Mouse (Mus musculus): ENCODE data around the gene Defb19. TPM values are rescaled to one million over a fixed set of nuclear protein-coding genes. Genes with fewer than 3 reads are reported as not detected.
A peak's percentile ranks its signal among the peaks of the same experiment; 100 is the strongest.

The Defb19 gene
- total and polyA plus RNA-seq, 2 experiments from 2014 or later, result not detected

GRCm38 (mm10) chr2:152542897-152543296, 37.2 kb downstream of the Defb19 start:
- Histone ChIP-seq H3K9ac (replicated peaks; ENCODE audit: low read length) (no peak overlapping the region), H3K27ac (no peak overlapping the region), H3K4me1 (ENCODE audit: insufficient read depth, low read length) (no peaks in the 10 kb centered on the region), H3K4me2 (ENCODE audit: low read depth, low read length) (no peak overlapping the region), H3K27me3 (ENCODE audit: insufficient read depth, low read length) (no peaks in the 10 kb centered on the region), H3K4me3 (ENCODE audit: low read length) (no peak overlapping the region), H3K36me3 (ENCODE audit: insufficient read depth, low read length) (no peaks in the 10 kb centered on the region), H3K9me3 (ENCODE audit: low read length) (no peaks in the 10 kb centered on the region)
- WGBS, result 73% methylated on average over 2 of the region's 2 CpGs
- DNase-seq (ENCODE audit: low spot score) (no peak), ATAC-seq (no peak)
- no peak for TF ChIP-seq CTCF (IDR thresholded peaks at IDR 0.05; ENCODE audit: low read depth)

- no peak overlapping the region for H3K9ac ChIP-seq (replicated peaks; ENCODE audit: low read length)
- ATAC-seq (no peak), DNase-seq (ENCODE audit: low spot score) (no peak)
- H3K4me1 ChIP-seq (ENCODE audit: insufficient read depth, low read length), result no peaks in the 10 kb centered on the region
- H3K9me3 ChIP-seq (ENCODE audit: low read length), result no peaks in the 10 kb centered on the region
- 89% methylated on average over 9 of the region's 9 CpGs for WGBS
- H3K27ac ChIP-seq, result no peak overlapping the region
- H3K4me2 ChIP-seq (ENCODE audit: low read depth, low read length), result no peak overlapping the region
- H3K36me3 ChIP-seq (ENCODE audit: insufficient read depth, low read length), result no peaks in the 10 kb centered on the region
- H3K27me3 ChIP-seq (ENCODE audit: insufficient read depth, low read length), result no peaks in the 10 kb centered on the region
- TF ChIP-seq CTCF (IDR thresholded peaks at IDR 0.05; ENCODE audit: low read depth), result no peak
- no peak overlapping the region for H3K4me3 ChIP-seq (ENCODE audit: low read length)
Observed at GRCm38 (mm10) chr2:152541979-152542378, 38.1 kb downstream of the Defb19 start.

- WGBS, result 56% methylated on average over 13 of the region's 13 CpGs
- no peak for ATAC-seq
- H3K9me3 ChIP-seq (ENCODE audit: low read length), result no peaks in the 10 kb centered on the region
- DNase-seq (ENCODE audit: low spot score), result no peak
- H3K4me2 ChIP-seq (ENCODE audit: low read depth, low read length), result no peak within 1 kb of the TSS
- H3K27ac ChIP-seq, result no peak within 1 kb of the TSS
- H3K36me3 ChIP-seq (ENCODE audit: insufficient read depth, low read length), result no peaks in the 10 kb centered on the region
- H3K4me1 ChIP-seq (ENCODE audit: insufficient read depth, low read length), result no peaks in the 10 kb centered on the region
- H3K4me3 ChIP-seq (ENCODE audit: low read length), result no peak within 1 kb of the TSS
- no peaks in the 10 kb centered on the region for H3K27me3 ChIP-seq (ENCODE audit: insufficient read depth, low read length)
- TF ChIP-seq CTCF (IDR thresholded peaks at IDR 0.05; ENCODE audit: low read depth), result peak; percentile 22
- H3K9ac ChIP-seq (replicated peaks; ENCODE audit: low read length), result no peak within 1 kb of the TSS
Observed at GRCm38 (mm10) chr2:152539944-152540710, 40.0 kb downstream of the Defb19 start, which contains the start of gene Defb29. TSS of gene Defb29 (minus strand) at chr2:152540098.

Other genes with a start within 250 kb of the Defb19 start
- gene Rbck1, start 247.7 kb downstream of the Defb19 start, total RNA-seq (2014; rRNA removed), result 119 and 135 TPM in 2 replicates
- gene Rbck1, start 247.7 kb downstream of the Defb19 start, polyA plus RNA-seq (2015; fragmentation: Nextera tagmentation; extraction: Ambion mirVana), result 77.9 and 81.6 TPM in 2 replicates
- gene Trib3, start 236.3 kb downstream of the Defb19 start, total RNA-seq (2014; rRNA removed), result 2.5 and 4.2 TPM in 2 replicates
- gene Trib3, start 236.3 kb downstream of the Defb19 start, polyA plus RNA-seq (2015; fragmentation: Nextera tagmentation; extraction: Ambion mirVana), result 2.7 and 3.4 TPM in 2 replicates
- gene Nrsn2, start 203.7 kb downstream of the Defb19 start, total RNA-seq (2014; rRNA removed), result 64.5 and 72.2 TPM in 2 replicates
- gene Nrsn2, start 203.7 kb downstream of the Defb19 start, polyA plus RNA-seq (2015; fragmentation: Nextera tagmentation; extraction: Ambion mirVana), result 83.8 and 91.3 TPM in 2 replicates
- 49.7 and 50.2 TPM in 2 replicates for gene Sox12, start 182.2 kb downstream of the Defb19 start, total RNA-seq (2014; rRNA removed)
- gene Sox12, start 182.2 kb downstream of the Defb19 start, polyA plus RNA-seq (2015; fragmentation: Nextera tagmentation; extraction: Ambion mirVana), result 9.7 and 10.1 TPM in 2 replicates
- 17.4 TPM in 2 replicates for gene Zcchc3, start 165.3 kb downstream of the Defb19 start, total RNA-seq (2014; rRNA removed)
- 15.8 and 16.1 TPM in 2 replicates for gene Zcchc3, start 165.3 kb downstream of the Defb19 start, polyA plus RNA-seq (2015; fragmentation: Nextera tagmentation; extraction: Ambion mirVana)
- gene 6820408C15Rik, start 164.7 kb downstream of the Defb19 start, total RNA-seq (2014; rRNA removed), result 2.3 and 3.9 TPM in 2 replicates
- 3.6 and 4.0 TPM in 2 replicates for gene 6820408C15Rik, start 164.7 kb downstream of the Defb19 start, polyA plus RNA-seq (2015; fragmentation: Nextera tagmentation; extraction: Ambion mirVana)
- not detected in 2 replicates for gene Defb23, start 115.7 kb downstream of the Defb19 start, total RNA-seq (2014; rRNA removed)
- gene Defb23, start 115.7 kb downstream of the Defb19 start, polyA plus RNA-seq (2015; fragmentation: Nextera tagmentation; extraction: Ambion mirVana), result not detected in 2 replicates
- gene Defb20, start 103.2 kb downstream of the Defb19 start, total RNA-seq (2014; rRNA removed), result not detected in 2 replicates
- not detected in 2 replicates for gene Defb20, start 103.2 kb downstream of the Defb19 start, polyA plus RNA-seq (2015; fragmentation: Nextera tagmentation; extraction: Ambion mirVana)
- gene Defb22, start 90.2 kb downstream of the Defb19 start, total RNA-seq (2014; rRNA removed), result not detected in 2 replicates
- gene Defb22, start 90.2 kb downstream of the Defb19 start, polyA plus RNA-seq (2015; fragmentation: Nextera tagmentation; extraction: Ambion mirVana), result not detected in 2 replicates
- not detected in 2 replicates for gene Defb26, start 68.6 kb downstream of the Defb19 start, total RNA-seq (2014; rRNA removed)
- gene Defb26, start 68.6 kb downstream of the Defb19 start, polyA plus RNA-seq (2015; fragmentation: Nextera tagmentation; extraction: Ambion mirVana), result not detected in 2 replicates
- gene Defb28, start 62.1 kb downstream of the Defb19 start, total RNA-seq (2014; rRNA removed), result not detected in 2 replicates
- not detected in 2 replicates for gene Defb28, start 62.1 kb downstream of the Defb19 start, polyA plus RNA-seq (2015; fragmentation: Nextera tagmentation; extraction: Ambion mirVana)
- not detected in 2 replicates for gene Defb29, start 40.2 kb downstream of the Defb19 start, total RNA-seq (2014; rRNA removed)
- not detected in 2 replicates for gene Defb29, start 40.2 kb downstream of the Defb19 start, polyA plus RNA-seq (2015; fragmentation: Nextera tagmentation; extraction: Ambion mirVana)
- not detected in 2 replicates for gene Gm17416, start 11.0 kb downstream of the Defb19 start, total RNA-seq (2014; rRNA removed)
- gene Gm17416, start 11.0 kb downstream of the Defb19 start, polyA plus RNA-seq (2015; fragmentation: Nextera tagmentation; extraction: Ambion mirVana), result not detected in 2 replicates
- not detected in 2 replicates for gene Defb21, start 7.6 kb downstream of the Defb19 start, total RNA-seq (2014; rRNA removed)
- gene Defb21, start 7.6 kb downstream of the Defb19 start, polyA plus RNA-seq (2015; fragmentation: Nextera tagmentation; extraction: Ambion mirVana), result not detected in 2 replicates
- not detected in 2 replicates for gene Defb45, start 19.1 kb upstream of the Defb19 start, total RNA-seq (2014; rRNA removed)
- not detected in 2 replicates for gene Defb45, start 19.1 kb upstream of the Defb19 start, polyA plus RNA-seq (2015; fragmentation: Nextera tagmentation; extraction: Ambion mirVana)
- gene Defb36, start 24.0 kb upstream of the Defb19 start, total RNA-seq (2014; rRNA removed), result not detected in 2 replicates
- gene Defb36, start 24.0 kb upstream of the Defb19 start, polyA plus RNA-seq (2015; fragmentation: Nextera tagmentation; extraction: Ambion mirVana), result not detected in 2 replicates
- not detected in 2 replicates for gene Defb25, start 42.7 kb upstream of the Defb19 start, total RNA-seq (2014; rRNA removed)
- not detected in 2 replicates for gene Defb25, start 42.7 kb upstream of the Defb19 start, polyA plus RNA-seq (2015; fragmentation: Nextera tagmentation; extraction: Ambion mirVana)
- gene Rem1, start 46.6 kb upstream of the Defb19 start, total RNA-seq (2014; rRNA removed), result 1.0 and 1.1 TPM in 2 replicates
- 0.57 and 0.65 TPM in 2 replicates for gene Rem1, start 46.6 kb upstream of the Defb19 start, polyA plus RNA-seq (2015; fragmentation: Nextera tagmentation; extraction: Ambion mirVana)
- gene H13, start 89.1 kb upstream of the Defb19 start, total RNA-seq (2014; rRNA removed), result 182 and 196 TPM in 2 replicates
- gene H13, start 89.1 kb upstream of the Defb19 start, polyA plus RNA-seq (2015; fragmentation: Nextera tagmentation; extraction: Ambion mirVana), result 162 and 163 TPM in 2 replicates
- gene Mcts2, start 106.7 kb upstream of the Defb19 start, total RNA-seq (2014; rRNA removed), result 9.0 and 14.0 TPM in 2 replicates
- gene Mcts2, start 106.7 kb upstream of the Defb19 start, polyA plus RNA-seq (2015; fragmentation: Nextera tagmentation; extraction: Ambion mirVana), result 29.4 and 31.2 TPM in 2 replicates
- 142 and 198 TPM in 2 replicates for gene Id1, start 155.9 kb upstream of the Defb19 start, total RNA-seq (2014; rRNA removed)
- gene Id1, start 155.9 kb upstream of the Defb19 start, polyA plus RNA-seq (2015; fragmentation: Nextera tagmentation; extraction: Ambion mirVana), result 99.3 and 104 TPM in 2 replicates
- gene Cox4i2, start 173.9 kb upstream of the Defb19 start, total RNA-seq (2014; rRNA removed), result 2.1 and 7.1 TPM in 2 replicates
- 4.8 and 6.1 TPM in 2 replicates for gene Cox4i2, start 173.9 kb upstream of the Defb19 start, polyA plus RNA-seq (2015; fragmentation: Nextera tagmentation; extraction: Ambion mirVana)

Data from hindbrain, postnatal 0 days (tissue).